Mouse (Mus musculus) frontal cortex, postnatal 14 days (tissue): Measurements from ENCODE around the gene Vmn1r88.
"Not testable (repeated sequence)": the region's sequence is repeated elsewhere in the genome, so short reads cannot be mapped to it uniquely, and the experiment has no call there.

Experiments
- DNase-seq, 2 experiments: peaks; one replicate each; pipeline ENCODE4 v3.0.0; 2022; ENCODE audit warnings: low spot score in 2 of 2

Gene Vmn1r88

DNA sequence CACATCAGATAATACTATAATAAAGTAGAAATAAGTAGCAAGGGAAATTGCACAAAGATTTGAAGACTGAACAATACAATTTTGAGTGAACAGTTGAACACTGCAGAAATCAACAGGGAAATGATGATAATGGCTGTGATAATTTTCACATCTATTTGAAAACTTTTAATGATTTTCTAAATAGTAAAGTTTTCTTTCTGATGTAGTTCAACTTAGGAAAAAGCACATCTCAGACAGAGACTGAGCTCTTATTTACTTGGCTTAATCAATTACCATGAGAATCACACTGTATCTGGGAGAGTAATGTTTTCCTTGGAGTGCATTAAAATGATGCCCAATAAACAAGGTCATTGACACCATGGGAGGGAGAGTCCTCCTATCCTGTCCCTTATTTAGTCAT lies at the start of gene Vmn1r88:
Gene Vmn1r88, plus strand, starts transcription at position 301 of the 400 bp plus-strand sequence.
- no peak for DNase-seq

DNA sequence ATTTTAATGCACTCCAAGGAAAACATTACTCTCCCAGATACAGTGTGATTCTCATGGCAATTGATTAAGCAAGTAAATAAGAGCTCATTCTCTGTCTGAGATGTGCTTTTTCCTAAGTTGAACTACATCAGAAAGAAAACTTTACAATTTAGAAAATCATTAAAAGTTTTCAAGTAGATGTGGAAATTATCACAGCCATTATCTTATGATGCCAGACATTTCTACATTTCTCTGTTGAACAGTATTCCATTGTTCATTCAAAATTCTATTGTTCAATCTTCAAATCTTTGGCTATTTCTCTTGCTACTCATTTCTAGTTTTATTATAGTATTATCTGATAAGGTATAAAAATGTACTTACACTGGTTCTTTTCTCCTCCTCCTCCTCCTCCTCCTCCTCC lies 39.6 kb upstream of the Vmn1r88 start, which contains the start of gene Vmn1r86:
Gene Vmn1r86, minus strand, starts transcription at position 101 of the 400 bp plus-strand sequence.
- DNase-seq, result no peak

DNA sequence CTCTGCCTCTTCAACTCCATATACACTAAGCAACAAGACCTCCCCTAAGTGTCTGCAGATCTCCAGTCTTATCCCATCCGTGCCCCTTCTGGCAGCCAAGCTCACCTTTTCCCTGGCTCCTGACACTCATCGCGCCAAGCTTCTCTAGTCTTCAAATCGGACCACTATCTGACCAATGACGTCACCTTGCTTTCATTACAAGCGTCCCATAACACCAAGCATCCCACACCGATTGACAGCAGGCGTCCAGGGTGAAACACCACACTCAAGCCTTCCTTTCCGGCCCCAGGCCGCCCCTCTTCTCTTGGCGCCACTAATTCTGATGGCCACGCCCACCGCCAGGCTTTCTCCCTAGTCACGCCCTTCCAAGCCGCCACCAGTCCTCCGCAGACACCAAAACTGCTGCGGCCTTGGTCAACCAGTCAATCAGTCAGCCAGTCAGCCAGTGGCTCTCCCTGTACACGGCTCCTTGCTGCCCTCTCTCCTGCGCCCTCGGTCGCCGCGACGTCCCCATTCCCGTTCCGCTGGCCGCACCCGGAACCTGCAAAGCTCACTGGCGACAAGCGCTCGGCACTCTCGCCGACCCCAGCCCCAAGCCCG lies 35.7 kb upstream of the Vmn1r88 start:
- DNase-seq, result not testable (repeated sequence)

DNA sequence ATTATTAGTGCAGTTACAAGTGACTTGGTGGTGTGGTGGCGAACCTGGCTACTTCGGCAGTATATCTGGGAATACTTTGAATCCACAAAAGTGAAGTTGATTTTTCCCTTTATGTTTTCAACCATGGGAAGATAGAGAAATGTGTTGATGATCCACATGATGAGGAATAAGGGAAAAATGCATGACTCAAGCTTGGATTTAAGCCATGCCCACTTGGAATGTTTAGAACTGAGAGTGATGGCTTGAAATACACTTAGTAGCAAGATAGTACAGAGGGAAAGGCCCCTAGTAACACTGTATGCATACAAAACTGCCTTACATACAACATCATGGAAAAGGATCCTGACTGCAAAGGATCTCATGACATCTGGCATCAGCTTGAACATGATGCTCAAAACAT lies 27.5 kb upstream of the Vmn1r88 start:
- no peak for DNase-seq

DNA sequence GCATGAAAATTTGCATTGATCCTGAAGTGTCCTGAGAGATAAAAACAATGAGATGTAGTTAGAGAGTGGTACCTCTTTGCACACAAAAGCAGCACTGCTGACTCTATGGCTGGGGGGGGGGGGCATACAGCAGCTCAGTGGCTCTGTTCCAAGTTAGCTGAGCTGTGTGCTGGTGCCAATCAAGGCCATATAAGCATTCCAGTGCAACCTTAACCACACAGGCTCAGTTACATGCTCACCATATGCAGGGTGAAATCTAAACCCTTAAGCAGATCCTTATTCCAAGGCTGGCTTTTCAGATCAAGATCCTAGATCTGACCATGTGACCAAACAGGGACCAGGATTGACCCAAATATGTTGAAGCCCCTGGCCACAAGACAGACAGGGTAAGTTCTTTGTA lies 22.0 kb upstream of the Vmn1r88 start:
- no peak for DNase-seq

DNA sequence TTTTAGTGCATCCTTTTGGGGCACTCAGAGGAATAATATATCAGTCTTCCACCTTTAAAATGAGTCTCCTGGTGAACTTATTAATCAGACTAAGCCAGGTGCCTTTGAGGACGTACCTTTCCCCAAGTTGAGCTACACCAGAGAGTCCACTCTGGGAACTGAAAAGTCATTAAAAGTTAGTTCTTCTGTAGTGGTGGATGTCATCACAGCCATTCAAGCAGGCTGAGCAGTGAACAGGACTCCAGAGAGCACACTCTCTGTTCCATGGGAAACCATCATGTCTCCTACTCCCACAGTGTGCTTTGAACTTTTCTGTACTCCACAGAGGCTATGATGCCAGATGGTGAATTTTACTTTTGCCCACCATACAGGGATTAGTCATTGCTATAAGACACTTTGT lies 19.3 kb upstream of the Vmn1r88 start, which contains the start of gene Vmn1r87:
Gene Vmn1r87, minus strand, starts transcription at position 101 of the 400 bp plus-strand sequence.
- DNase-seq, result no peak

DNA sequence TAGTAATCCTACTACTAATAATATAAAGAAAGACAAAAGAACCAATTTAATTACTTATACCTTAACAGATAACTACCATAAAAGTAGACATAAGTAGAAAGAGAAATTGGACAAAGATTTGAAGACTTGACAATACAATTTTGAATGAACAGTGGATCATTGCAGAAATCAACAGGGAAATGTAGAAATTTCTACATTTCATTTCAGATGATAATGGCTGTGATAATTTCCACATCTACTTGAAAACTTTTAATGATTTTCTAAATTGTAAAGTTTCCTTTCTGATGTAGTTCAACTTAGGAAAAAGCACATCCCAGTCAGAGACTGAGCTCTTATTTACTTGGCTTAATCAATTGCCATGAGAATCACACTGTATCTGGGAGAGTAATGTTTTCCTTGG lies 53.4 kb downstream of the Vmn1r88 start, which contains the start of gene Vmn1r89:
Gene Vmn1r89, plus strand, starts transcription at position 301 of the 400 bp plus-strand sequence.
- DNase-seq, result no peak
